Mouse (Mus musculus): ENCODE data around the gene Sat1. TPM values are rescaled to one million over a fixed set of nuclear protein-coding genes. Genes with fewer than 3 reads are reported as not detected.

The Sat1 gene
- total RNA-seq, 2 experiments from 2014 or later = 73.3 to 74.0 TPM

- no peak for TF ChIP-seq CTCF (IDR thresholded peaks at IDR 0.05)
- no peak for DNase-seq (ENCODE audit: extremely low spot score in 1 of 2, low spot score in 2 of 2)
- Histone ChIP-seq H3K4me3 (no peak overlapping the region), H3K27ac (no peak overlapping the region)
- intact Hi-C loops (cut with DNase I) = no loop called here
These were observed 14.4 kb downstream of the Sat1 start for GRCm38 (mm10) chrX:155201799-155202198.

DNA sequence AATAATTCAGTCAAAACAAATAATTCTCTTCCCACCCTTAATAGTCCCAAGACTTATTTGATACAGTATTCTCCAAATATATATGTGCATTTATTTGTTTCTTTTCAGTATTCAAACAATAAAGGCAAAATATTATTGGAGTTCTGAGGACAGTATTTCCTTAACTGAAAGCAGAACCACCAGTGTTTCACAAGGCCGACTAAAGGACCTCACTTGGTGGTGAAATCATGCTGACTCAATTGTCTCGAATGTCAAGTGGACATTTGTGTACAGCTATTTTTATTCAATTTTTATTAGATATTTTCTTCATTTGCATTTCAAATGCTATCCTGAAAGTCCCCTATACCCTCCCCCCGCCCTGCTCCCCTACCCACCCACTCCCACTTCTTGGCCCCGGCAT lies 21.3 kb downstream of the Sat1 start:
- intact Hi-C loops (cut with DNase I) = no loop called here

DNA sequence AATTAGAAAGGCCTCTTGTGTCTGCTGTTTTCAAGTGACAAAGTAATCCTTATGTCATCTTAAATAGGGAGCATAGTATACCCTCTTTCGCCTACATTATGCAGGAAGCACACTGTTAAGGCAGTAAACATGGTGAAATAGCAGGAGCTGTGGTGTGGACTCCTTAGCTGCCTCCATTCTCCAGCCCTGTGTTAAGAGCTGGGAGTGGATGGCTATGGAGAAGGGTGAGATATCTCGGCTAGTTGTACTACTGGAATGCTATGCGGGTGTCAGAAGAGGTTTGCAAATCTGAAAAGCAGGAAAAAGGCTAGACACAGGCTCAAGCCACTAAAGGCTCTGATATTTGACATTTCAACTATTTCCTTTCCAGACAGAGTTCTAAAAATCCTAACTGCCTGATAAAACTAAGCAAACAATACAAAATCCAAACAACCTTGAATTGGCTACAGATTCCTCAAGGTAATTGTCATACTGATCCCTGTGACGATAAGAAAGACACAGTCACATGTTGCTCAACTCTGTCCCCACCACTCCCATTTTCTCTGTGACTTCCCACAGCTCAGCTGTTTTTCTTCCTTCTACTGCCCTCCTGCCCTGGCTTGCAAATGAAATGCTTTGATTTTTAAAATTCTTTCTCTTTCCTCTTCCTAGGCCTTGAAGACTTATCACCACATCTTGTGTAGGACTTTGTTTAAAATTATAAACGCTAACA lies 22.4 kb downstream of the Sat1 start:
- Histone ChIP-seq H3K4me3 (no peak overlapping the region), H3K27ac (no peak overlapping the region)
- intact Hi-C loops (cut with DNase I) = no loop called here
- TF ChIP-seq CTCF (IDR thresholded peaks at IDR 0.05) = no peak
- DNase-seq (ENCODE audit: extremely low spot score in 1 of 2, low spot score in 2 of 2) = no peak

More for the DNA sequence above, 21.3 kb downstream of the Sat1 start:
- H3K27ac ChIP-seq = no peak overlapping the region
- no peak for DNase-seq (ENCODE audit: extremely low spot score in 1 of 2, low spot score in 2 of 2)
- H3K4me3 ChIP-seq = no peak overlapping the region
- TF ChIP-seq CTCF (IDR thresholded peaks at IDR 0.05) = no peak

DNA sequence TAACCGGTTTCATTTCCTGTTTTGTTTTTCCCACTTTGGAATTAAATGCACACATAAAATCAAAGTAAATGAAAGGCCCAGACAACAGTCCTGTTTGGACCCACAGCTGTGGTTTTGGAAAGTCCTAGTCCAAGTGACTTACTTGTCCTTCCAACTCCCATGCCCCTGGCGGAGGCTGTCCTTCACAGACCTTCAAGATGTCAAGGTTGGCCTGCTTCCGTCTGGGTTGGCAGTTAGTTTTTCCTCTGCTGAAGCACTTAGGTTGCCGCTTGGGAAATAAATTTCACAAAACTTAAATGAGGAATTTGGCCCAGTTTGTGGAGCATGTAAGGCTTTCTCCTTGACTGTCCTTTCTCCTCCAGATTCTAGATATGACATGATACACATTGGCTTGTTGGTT lies 24.3 kb downstream of the Sat1 start:
- intact Hi-C loops (cut with DNase I) = no loop called here
- no peak for DNase-seq (ENCODE audit: extremely low spot score in 1 of 2, low spot score in 2 of 2)
- Histone ChIP-seq H3K4me3 (no peak overlapping the region), H3K27ac (no peak overlapping the region)
- no peak for TF ChIP-seq CTCF (IDR thresholded peaks at IDR 0.05)

DNA sequence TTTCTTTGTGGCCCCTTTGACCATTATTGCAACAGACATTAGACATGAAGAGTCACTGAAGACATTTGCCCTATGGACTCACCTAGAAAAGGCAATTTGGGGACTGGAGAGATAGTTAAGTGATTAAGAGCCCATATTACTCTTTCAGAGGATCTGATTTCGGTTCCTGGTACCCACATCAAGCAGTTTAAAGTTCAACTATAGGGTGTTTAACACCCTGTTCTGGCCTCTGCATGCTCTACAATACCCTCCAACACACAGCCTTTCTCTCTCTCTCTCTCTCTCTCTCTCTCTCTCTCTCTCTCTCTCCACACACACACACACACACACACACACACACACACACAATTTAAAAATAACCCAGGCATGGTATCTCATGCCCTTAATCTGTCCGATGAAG lies 38.6 kb downstream of the Sat1 start:
- no peak overlapping the region for H3K4me3 ChIP-seq
- no peak for TF ChIP-seq CTCF (IDR thresholded peaks at IDR 0.05)
- intact Hi-C loops (cut with DNase I) = no loop called here
- H3K27ac ChIP-seq = no peak overlapping the region
- no peak for DNase-seq (ENCODE audit: extremely low spot score in 1 of 2, low spot score in 2 of 2)

- DNase-seq (ENCODE audit: extremely low spot score in 1 of 2, low spot score in 2 of 2) = no peak
- no peak overlapping the region for H3K4me3 ChIP-seq
- intact Hi-C loops (cut with DNase I) = no loop called here
- H3K27ac ChIP-seq = no peak overlapping the region
- no peak for TF ChIP-seq CTCF (IDR thresholded peaks at IDR 0.05)
These were observed 39.0 kb downstream of the Sat1 start for GRCm38 (mm10) chrX:155177230-155177629.

DNA sequence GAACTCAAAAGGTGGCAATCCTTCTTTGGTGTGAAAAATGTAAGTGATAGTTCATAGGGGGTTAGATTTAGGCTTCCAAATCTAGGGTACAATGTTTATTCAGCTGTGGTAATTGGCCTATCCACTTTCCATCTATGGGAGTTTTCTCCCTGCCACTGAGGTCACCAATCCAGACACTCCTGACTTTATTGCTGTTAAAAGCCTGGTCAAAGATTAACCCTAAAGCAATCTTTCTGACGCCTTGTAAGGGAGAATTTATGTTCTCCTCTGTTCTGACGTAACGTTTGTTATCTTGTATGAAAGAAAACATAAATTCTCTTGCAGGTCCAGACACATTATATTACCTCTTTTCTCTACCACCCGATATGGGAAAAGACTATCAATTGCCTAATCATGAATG lies 40.7 kb downstream of the Sat1 start:
- intact Hi-C loops (cut with DNase I) = no loop called here
- H3K4me3 ChIP-seq = no peak overlapping the region
- no peak overlapping the region for H3K27ac ChIP-seq
- TF ChIP-seq CTCF (IDR thresholded peaks at IDR 0.05) = no peak
- no peak for DNase-seq (ENCODE audit: extremely low spot score in 1 of 2, low spot score in 2 of 2)

DNA sequence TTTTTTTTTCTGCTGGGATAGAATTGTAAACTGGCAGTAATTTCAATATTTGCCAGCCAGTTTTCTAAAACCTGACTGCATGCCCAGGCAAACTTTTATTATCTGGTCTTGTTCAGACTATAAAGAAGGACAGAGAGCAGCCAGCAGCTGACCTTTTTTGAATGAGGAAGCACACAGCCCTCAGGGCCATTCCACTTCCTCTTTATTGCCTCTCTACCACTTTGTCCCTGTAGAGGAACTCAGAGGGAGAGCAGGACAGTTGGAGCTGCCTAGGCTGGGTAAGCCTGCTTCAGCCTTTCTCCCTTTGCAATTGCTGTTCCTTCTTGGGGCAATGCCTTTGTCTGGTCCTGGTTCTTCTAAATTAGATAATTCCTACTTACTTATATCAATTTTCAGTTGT lies 43.9 kb downstream of the Sat1 start:
- intact Hi-C loops (cut with DNase I) = no loop called here
- TF ChIP-seq CTCF (IDR thresholded peaks at IDR 0.05) = no peak
- Histone ChIP-seq H3K27ac (no peak overlapping the region), H3K4me3 (no peak overlapping the region)
- peak in 1 of 2 experiments; percentile 6 for DNase-seq (ENCODE audit: extremely low spot score in 1 of 2, low spot score in 2 of 2)

GRCm38 (mm10) chrX:155171754-155172153 lies 44.5 kb downstream of the Sat1 start:
- no peak for TF ChIP-seq CTCF (IDR thresholded peaks at IDR 0.05)
- no peak overlapping the region for H3K27ac ChIP-seq
- H3K4me3 ChIP-seq = no peak overlapping the region
- intact Hi-C loops (cut with DNase I) = no loop called here
- DNase-seq (ENCODE audit: extremely low spot score in 1 of 2, low spot score in 2 of 2) = no peak

DNA sequence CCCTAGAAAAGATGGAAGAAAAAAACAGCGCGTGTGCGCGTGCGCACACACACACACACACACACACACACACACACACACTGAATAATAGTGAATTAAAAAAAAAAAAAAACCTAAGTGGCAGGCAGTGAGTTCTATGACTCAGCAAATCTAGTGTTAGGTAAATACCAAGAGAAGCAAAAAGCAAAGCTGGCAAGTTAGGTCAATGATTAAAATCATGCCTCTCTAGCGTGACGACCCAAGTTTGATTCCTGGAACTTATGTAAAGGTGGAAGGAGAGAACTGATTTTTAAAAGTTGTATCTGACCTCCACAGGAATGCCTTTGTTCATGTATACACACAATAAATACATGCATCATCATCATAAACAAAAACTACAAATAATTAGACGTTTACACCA lies 46.4 kb downstream of the Sat1 start:
- no peak for DNase-seq (ENCODE audit: extremely low spot score in 1 of 2, low spot score in 2 of 2)
- intact Hi-C loops (cut with DNase I) = no loop called here

DNA sequence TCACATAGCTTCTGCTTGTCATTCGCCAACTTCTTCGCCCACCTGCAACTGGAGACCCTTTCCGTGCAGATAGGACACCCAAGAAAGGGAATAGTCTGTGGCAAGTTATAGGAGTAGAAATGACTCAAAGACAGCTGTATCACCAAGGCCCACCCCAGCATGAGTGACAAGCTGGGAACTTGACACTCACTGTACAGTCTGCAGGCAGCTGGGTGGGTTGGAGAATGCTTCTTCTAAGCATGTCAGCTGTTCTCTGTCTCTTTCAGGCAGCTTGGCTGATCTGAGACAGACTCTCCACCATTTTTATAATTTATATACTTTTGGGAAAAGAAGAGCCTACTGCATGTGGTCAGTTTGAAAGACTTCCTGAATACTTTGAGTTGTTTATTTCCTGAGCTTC lies 48.6 kb downstream of the Sat1 start:
- DNase-seq (ENCODE audit: extremely low spot score in 1 of 2, low spot score in 2 of 2) = no peak
- no peak for TF ChIP-seq CTCF (IDR thresholded peaks at IDR 0.05)
- Histone ChIP-seq H3K4me3 (no peak overlapping the region), H3K27ac (no peak overlapping the region)
- intact Hi-C loops (cut with DNase I) = no loop called here

More for the DNA sequence above, 46.4 kb downstream of the Sat1 start:
- no peak overlapping the region for H3K27ac ChIP-seq
- no peak for TF ChIP-seq CTCF (IDR thresholded peaks at IDR 0.05)
- no peak overlapping the region for H3K4me3 ChIP-seq

GRCm38 (mm10) chrX:155166313-155166712 lies 49.9 kb downstream of the Sat1 start:
- Histone ChIP-seq H3K4me3 (no peak overlapping the region), H3K27ac (no peak overlapping the region)
- DNase-seq (ENCODE audit: extremely low spot score in 1 of 2, low spot score in 2 of 2) = no peak
- TF ChIP-seq CTCF (IDR thresholded peaks at IDR 0.05) = no peak
- intact Hi-C loops (cut with DNase I) = no loop called here

GRCm38 (mm10) chrX:155163553-155163952 lies 52.7 kb downstream of the Sat1 start:
- Histone ChIP-seq H3K27ac (no peak overlapping the region), H3K4me3 (no peak overlapping the region)
- no peak for TF ChIP-seq CTCF (IDR thresholded peaks at IDR 0.05)
- intact Hi-C loops (cut with DNase I) = no loop called here
- no peak for DNase-seq (ENCODE audit: extremely low spot score in 1 of 2, low spot score in 2 of 2)

Other genes starting within 250 kb of the Sat1 start
- gene Magea8, start 220.6 kb downstream of the Sat1 start, total RNA-seq (2021) = not detected
- gene Magea5, start 153.3 kb downstream of the Sat1 start, total RNA-seq (2021) = not detected
- gene Magea1, start 126.7 kb downstream of the Sat1 start, total RNA-seq (2021) = not detected
- not detected for gene Magea2, start 122.8 kb downstream of the Sat1 start, total RNA-seq (2021)
- not detected for gene Cldn34b2, start 88.0 kb downstream of the Sat1 start, total RNA-seq (2021)
- gene Acot9, start 46.0 kb upstream of the Sat1 start, total RNA-seq (2021) = 10 to 100 TPM; 20.8 to 20.9 TPM
- gene Prdx4, start 124.3 kb upstream of the Sat1 start, total RNA-seq (2021) = 10 to 100 TPM; 23.6 to 23.7 TPM